Mouse (Mus musculus) kidney, postnatal 0 days (tissue): ENCODE measurements at regions not wholly inside any gene's neighbourhood (a gene's known extent, or its start where the extent isn't known, plus 50 kb on each side); places are given as distances from the start of the nearest gene placed in this dataset.

Source experiments
- ATAC-seq: fragments of 200-750 bp; cut with Nextera tagmentation; replicated peaks from 2 replicates; pipeline ENCODE4 v1.8.0; 2017; ENCODE audit warnings: low read depth, moderate number of reproducible peaks, moderate TSS enrichment, moderate library complexity; ENCODE audit not compliant: low FRiP score
- DNase-seq: peaks from one replicate; pipeline ENCODE4 v3.0.0-alpha.2; 2016; ENCODE audit warnings: low spot score
- H3K27ac ChIP-seq: fragments of 300-500 bp; sonication (generic); 2 replicates; pipeline ENCODE4 v1.5.1; 2014; ENCODE audit warnings: mild to moderate bottlenecking
- H3K27me3 ChIP-seq: fragments of 300-500 bp; sonication (generic); 2 replicates; pipeline ENCODE4 v1.6.1; 2014; ENCODE audit warnings: low read length, mixed read lengths; ENCODE audit not compliant: insufficient read depth
- H3K36me3 ChIP-seq: fragments of 300-500 bp; sonication (generic); 2 replicates; pipeline ENCODE4 v1.6.1; 2014; ENCODE audit warnings: low read length, mixed read lengths; ENCODE audit not compliant: insufficient read depth
- H3K4me1 ChIP-seq: fragments of 300-500 bp; sonication (generic); replicated peaks from 2 replicates; pipeline ENCODE4 v1.6.1; 2014; ENCODE audit warnings: antibody characterized with exemption, low read length, mixed read lengths; ENCODE audit not compliant: insufficient read depth
- H3K4me2 ChIP-seq: fragments of 300-500 bp; sonication (generic); 2 replicates; pipeline ENCODE4 v1.6.1; 2014; ENCODE audit warnings: mild to moderate bottlenecking, low read length, moderate library complexity, mixed read lengths
- H3K4me3 ChIP-seq: fragments of 300-500 bp; sonication (generic); replicated peaks from 2 replicates; pipeline ENCODE4 v1.5.1; 2014; ENCODE audit warnings: low read depth, low read length
- H3K9ac ChIP-seq: fragments of 300-500 bp; sonication (generic); 2 replicates; pipeline ENCODE4 v1.6.1; 2014; ENCODE audit warnings: low read depth, low read length
- H3K9me3 ChIP-seq: fragments of 300-500 bp; sonication (generic); replicated peaks from 2 replicates; pipeline ENCODE4 v1.6.1; 2016; ENCODE audit warnings: low read length, inconsistent platforms, mixed read lengths
- CTCF ChIP-seq: IDR thresholded peaks from 2 replicates; pipeline ENCODE4 v1.5.1; 2016; ENCODE audit warnings: antibody characterized with exemption, low read depth, mild to moderate bottlenecking, moderate library complexity
- WGBS: fragments of 180-500 bp; shearing (Covaris S2); extraction: QIAGEN DNeasy Blood & Tissue Kit; methylation state at CpG from one replicate; pipeline ENCODE4 v1.1.7; 2014; 5-methylcytosine and 5-hydroxymethylcytosine counted together

GRCm38 (mm10) chr6:135578728-135579127 is 216.4 kb downstream of the Emp1 start:
- Histone ChIP-seq H3K9me3 (no peaks in the 10 kb centered on the region), H3K9ac (no peak overlapping the region), H3K4me1 (no peaks in the 10 kb centered on the region), H3K36me3 (no peaks in the 10 kb centered on the region), H3K27me3 (no peaks in the 10 kb centered on the region), H3K4me3 (no peak overlapping the region), H3K27ac (no peak overlapping the region), H3K4me2 (no peak overlapping the region)
- ATAC-seq: no peak
- TF ChIP-seq CTCF: no peak
- DNase-seq: no peak
- WGBS: 89% methylated on average over 8 of the region's 8 CpGs

- Histone ChIP-seq H3K4me2 (no peak overlapping the region), H3K27me3 (no peaks in the 10 kb centered on the region), H3K4me3 (no peak overlapping the region), H3K27ac (no peak overlapping the region), H3K4me1 (no peaks in the 10 kb centered on the region), H3K36me3 (no peaks in the 10 kb centered on the region), H3K9ac (no peak overlapping the region), H3K9me3 (no peaks in the 10 kb centered on the region)
- WGBS: 57% methylated on average over 2 of the region's 2 CpGs
- no peak for TF ChIP-seq CTCF
- ATAC-seq (no peak), DNase-seq (no peak)
These were observed 220.2 kb downstream of the Emp1 start for GRCm38 (mm10) chr6:135582567-135582966.

- Histone ChIP-seq H3K4me3 (no peak overlapping the region), H3K9ac (no peak overlapping the region), H3K27ac (no peak overlapping the region), H3K9me3 (no peaks in the 10 kb centered on the region), H3K4me2 (no peak overlapping the region), H3K36me3 (no peaks in the 10 kb centered on the region), H3K27me3 (no peaks in the 10 kb centered on the region), H3K4me1 (no peaks in the 10 kb centered on the region)
- TF ChIP-seq CTCF: no peak
- no peak for ATAC-seq
- DNase-seq: no peak
- 93% methylated on average over 2 of the region's 2 CpGs for WGBS
These were observed 222.4 kb downstream of the Emp1 start for GRCm38 (mm10) chr6:135584782-135585181.

DNA sequence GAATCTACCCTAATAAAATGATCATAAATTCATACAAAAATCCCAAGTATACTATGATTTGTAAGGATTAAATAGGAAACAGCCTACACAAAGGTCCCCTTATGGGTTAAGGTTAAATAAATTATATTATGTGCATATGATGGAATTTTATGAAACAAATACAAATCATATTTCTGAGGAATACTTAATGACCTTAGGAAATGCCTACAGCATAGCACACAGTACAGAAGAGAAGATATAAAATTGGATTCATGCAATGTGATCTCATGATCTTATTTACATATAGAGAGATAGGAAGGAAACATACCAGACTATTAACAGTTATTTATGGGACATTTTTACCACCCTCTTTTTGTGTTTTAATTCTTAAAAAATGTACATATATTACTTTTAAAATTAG is 227.7 kb downstream of the Emp1 start:
- Histone ChIP-seq H3K9ac (no peak overlapping the region), H3K9me3 (no peaks in the 10 kb centered on the region), H3K4me3 (no peak overlapping the region), H3K27ac (no peak overlapping the region), H3K36me3 (no peaks in the 10 kb centered on the region), H3K4me2 (no peak overlapping the region), H3K4me1 (no peaks in the 10 kb centered on the region), H3K27me3 (no peaks in the 10 kb centered on the region)
- DNase-seq: peak; percentile 76
- no peak for TF ChIP-seq CTCF
- no peak for ATAC-seq

DNA sequence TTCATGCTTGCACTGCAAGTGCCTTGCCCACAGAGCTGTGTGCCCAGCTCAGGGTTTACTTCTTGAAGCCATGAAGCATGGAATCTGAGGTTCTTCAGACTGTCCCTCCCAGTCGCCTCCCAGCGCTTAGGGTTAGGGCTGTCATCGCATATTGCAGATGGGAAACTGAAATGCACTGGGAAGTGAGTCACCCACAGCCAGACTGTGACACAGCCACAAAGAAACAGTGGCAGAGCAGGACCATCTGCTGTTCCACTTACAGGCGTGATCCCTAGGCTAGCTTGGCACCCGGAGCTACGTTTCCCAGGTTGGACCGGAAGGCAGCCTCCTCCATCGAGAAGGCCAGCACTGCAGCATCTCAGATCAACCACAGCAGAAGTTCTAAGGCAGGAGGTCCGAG is 228.7 kb downstream of the Emp1 start:
- no peak for TF ChIP-seq CTCF
- Histone ChIP-seq H3K27ac (no peak overlapping the region), H3K4me2 (no peak overlapping the region), H3K27me3 (no peaks in the 10 kb centered on the region), H3K9ac (no peak overlapping the region), H3K9me3 (no peaks in the 10 kb centered on the region), H3K4me1 (no peaks in the 10 kb centered on the region), H3K36me3 (no peaks in the 10 kb centered on the region), H3K4me3 (no peak overlapping the region)
- ATAC-seq: no peak
- 80% methylated on average over 9 of the region's 9 CpGs for WGBS
- no peak for DNase-seq

DNA sequence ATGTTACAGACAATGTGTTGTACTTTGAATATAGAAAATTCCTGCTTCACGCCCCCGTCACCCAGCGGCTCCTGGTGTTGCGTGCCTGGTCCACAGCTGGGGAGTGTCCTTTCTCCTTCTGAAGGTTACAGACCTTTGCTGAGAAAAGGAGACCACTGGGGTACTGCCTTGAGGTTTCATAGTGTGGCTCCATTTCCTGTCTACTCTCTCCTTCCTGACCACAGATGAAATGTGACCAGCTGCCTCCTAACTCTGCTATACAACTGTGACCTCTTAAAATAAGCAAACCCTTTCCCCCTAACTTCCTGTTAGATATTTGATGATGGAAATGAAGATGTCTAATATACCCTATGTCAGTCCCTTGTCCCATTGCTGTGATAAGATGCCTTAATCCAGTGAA is 234.0 kb downstream of the Emp1 start:
- Histone ChIP-seq H3K9me3 (no peaks in the 10 kb centered on the region), H3K9ac (no peak overlapping the region), H3K36me3 (no peaks in the 10 kb centered on the region), H3K4me1 (no peaks in the 10 kb centered on the region), H3K27ac (no peak overlapping the region), H3K4me2 (no peak overlapping the region), H3K4me3 (no peak overlapping the region), H3K27me3 (no peaks in the 10 kb centered on the region)
- DNase-seq: no peak
- ATAC-seq: no peak
- TF ChIP-seq CTCF: no peak
- 90% methylated on average over 4 of the region's 4 CpGs for WGBS

DNA sequence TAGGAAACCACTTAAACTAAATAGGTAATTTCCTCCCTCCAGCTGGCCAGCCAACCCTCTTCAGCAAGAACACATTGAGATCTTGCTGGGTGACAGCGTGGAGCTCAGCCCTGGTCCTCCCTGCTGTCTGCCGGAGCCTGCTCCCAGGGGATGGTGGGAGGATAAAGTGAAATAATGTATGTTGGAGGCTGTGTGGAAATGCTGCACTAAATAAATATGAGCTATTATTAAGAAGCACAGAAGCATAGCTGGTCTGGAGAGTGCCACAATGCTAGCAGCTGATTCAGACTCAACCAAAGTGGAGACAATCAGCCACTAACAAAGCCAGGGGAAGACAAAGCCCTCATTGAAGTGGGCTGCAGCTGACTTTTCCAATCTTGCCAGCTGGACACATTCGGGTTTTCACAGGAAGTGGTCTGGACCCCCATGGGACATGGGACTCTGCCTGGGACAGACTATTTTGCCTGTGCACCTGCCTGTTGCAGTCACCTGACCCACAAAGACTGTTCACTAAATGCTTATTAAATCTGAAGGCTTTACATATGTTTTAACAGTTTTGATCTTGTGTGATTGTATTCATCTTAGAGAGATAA is 248.3 kb downstream of the Emp1 start:
- Histone ChIP-seq H3K4me2 (no peak overlapping the region), H3K9ac (no peak overlapping the region), H3K4me3 (no peak overlapping the region), H3K4me1 (no peaks in the 10 kb centered on the region), H3K27ac (no peak overlapping the region), H3K27me3 (no peaks in the 10 kb centered on the region), H3K36me3 (no peaks in the 10 kb centered on the region), H3K9me3 (no peaks in the 10 kb centered on the region)
- no peak for TF ChIP-seq CTCF
- no peak for DNase-seq
- WGBS: 65% methylated on average over 3 of the region's 3 CpGs
- ATAC-seq: no peak
